Mouse (Mus musculus): ENCODE data around the gene Rnf207.

DNA sequence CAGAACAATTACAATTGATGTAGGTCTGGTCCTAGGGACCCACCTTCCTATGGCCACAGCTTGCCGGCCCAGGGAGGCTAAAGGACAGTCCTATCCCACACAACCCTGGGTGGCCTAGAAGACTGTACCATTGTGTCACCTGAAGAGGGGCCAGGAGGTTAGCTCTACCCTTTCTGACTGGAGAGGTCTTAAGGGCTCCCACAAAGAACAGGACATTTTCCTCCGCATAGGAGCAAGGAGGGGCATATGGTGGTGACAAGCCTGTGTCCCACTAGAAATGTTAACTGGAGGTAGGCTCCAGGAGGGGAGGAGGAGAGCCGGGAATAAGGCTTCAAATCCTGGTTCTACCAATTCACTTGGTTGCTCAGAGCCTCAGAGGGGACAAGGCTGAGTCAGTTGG lies 45.6 kb downstream of the Rnf207 start:
- no peak for TF ChIP-seq CTCF (IDR thresholded peaks at IDR 0.05; ENCODE audit: insufficient read depth, low read depth, low read length)
- TF ChIP-seq POLR2A (IDR thresholded peaks at IDR 0.05; ENCODE audit: insufficient read depth, low read depth, low read length), result no peak
